Mouse (Mus musculus) forelimb bud, embryonic 11.5 days (tissue): ENCODE data around the gene Maf.

ENCODE experiments used
- DNase-seq: peaks from one replicate; pipeline ENCODE4 v3.0.0-alpha.2; 2012; ENCODE audit warnings: low read depth, low spot score

Maf gene

DNA sequence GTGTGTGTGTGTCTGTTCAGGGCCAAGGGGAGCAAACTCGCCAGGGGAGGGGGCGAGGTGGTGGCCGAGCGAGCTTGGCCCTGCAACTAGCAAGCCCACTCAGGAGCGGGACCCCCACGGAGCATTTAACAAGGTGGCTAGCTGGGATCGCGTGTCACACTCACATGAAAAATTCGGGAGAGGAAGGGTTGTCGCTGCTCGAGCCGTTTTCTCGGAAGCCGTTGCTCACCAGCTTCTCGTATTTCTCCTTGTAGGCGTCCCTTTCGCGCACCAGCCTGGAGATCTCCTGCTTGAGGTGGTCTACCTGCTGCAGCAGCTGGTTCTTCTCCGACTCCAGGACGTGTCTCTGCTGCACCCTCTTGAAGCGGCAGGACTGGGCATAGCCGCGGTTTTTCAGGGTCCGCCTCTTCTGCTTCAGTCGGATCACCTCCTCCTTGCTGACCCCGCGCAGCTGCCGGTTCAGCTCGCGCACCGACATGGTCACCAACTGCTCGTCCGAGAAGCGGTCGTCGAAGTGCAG, 1.9 kb downstream of the Maf start:
- peak; percentile 65 for DNase-seq

DNA sequence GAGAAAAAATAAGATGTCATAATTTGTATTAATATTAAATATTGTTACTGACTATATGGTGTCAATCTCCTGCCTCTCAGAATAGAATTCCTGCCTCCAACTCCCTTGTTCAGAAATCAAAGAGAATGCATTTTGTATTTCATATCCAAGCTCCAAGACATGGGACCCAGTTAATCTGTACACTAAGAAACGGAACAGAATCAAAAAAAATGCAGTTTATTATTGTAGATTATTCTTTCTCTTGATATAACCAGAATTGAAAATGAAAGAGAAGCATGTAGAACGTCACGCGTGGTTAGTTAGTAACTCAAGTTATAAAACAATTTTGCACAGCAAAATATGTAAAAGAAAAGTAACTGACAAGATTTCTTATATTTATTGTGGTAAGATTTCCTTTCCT, 4.5 kb downstream of the Maf start:
- no peak for DNase-seq

DNA sequence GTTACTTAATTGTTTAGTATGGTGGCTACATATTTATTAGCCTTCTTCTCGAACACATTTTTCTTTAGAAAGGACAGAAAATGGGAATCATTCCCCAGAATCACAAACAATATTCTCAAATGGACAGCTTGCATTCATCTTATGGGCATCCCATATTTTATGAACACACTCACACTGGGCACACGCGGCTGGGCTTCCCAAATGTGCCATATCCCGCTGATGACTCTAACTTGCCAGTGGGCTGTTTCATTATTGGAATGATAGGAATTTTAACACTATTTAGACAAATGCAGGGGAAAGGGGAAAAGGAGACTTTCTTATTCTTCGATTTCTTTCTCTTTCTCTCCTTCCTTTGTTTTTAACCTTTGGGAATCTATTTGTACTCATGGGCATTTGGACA, 6.6 kb downstream of the Maf start:
- DNase-seq: no peak

GRCm38 (mm10) chr8:115699151-115699550, 8.4 kb downstream of the Maf start:
- DNase-seq: no peak

GRCm38 (mm10) chr8:115697410-115697809, 10.2 kb downstream of the Maf start:
- DNase-seq: no peak

DNA sequence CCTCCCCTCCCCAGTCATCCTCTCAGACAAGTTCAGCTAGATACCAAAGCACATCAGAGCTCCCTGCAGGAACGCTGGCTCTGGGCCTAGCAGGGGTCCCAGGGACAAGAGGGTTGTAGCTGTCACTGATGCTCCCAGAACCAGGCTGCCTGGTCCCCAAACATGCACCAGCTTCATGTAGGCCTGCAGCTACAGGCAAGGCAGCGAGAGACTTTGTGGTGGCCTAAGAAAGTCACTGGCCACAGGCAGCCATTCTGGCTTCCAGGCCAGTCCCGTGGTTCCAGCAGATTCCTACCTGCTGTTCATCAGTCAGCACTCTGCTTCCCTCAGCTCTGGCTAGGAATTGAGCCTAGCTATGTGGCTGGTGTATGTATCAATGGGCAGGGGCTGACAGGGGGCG, 10.9 kb downstream of the Maf start:
- no peak for DNase-seq

GRCm38 (mm10) chr8:115687349-115687748, 20.2 kb downstream of the Maf start:
- DNase-seq: no peak

DNA sequence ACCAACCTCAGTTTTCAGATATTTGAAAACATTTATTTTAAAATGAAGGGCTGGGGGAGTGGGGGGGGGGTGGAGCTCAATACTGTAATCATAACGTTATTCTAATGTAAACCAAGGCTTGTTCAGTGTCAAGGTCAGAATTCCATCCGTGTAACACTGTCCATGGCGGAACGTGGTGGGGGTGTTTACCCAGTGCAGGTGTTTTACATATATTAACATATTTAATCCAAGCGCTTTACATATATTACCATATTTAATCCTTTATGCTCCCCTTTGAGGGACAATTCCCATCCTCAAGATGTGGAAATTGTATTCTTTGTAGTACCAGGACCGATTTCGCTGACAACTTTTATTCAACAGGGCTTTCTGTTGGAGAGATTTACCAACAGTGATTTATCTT, 24.3 kb downstream of the Maf start:
- DNase-seq: no peak

- DNase-seq: no peak
Measured at GRCm38 (mm10) chr8:115679539-115679938, 28.1 kb downstream of the Maf start.

DNA sequence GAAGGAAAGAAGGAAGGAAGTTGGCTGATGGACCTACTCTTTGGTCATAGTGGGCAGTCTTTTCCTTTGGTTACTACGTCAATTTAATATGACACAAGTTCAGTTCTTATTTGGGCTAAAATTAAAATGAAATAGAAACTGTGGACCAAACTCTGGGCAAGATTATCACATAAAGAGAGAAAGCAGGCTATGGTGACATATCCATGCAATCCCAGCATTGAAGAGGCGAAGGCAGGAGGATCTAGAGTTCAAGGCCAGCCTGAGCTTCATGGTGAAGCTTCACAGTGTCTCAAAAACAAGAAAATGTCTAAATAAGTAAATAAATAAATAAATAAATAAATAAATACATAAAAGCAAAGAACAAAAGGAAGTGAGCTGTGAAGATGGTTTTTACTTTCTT, 42.7 kb downstream of the Maf start:
- DNase-seq: no peak

DNA sequence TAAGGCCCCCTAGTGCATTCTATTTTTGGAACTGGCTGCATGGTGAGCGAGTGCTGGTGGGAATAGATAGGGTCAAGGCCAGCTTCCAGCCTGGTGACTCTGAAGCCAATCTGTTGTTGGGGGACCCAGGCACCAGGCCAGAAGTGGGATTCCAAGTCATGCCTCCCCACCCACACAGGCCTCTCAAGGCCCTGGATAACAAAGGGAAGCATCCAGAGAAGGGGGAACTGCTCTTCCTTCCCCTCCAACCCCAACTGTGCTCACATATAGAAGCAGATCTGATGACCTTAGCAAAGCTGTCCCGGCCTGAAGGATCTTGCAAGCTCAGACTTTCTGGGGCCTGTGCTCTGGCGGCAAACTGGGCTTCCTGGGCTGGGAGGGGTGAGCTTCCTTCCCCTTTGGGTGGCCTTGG, 57.5 kb downstream of the Maf start:
- DNase-seq: no peak

DNA sequence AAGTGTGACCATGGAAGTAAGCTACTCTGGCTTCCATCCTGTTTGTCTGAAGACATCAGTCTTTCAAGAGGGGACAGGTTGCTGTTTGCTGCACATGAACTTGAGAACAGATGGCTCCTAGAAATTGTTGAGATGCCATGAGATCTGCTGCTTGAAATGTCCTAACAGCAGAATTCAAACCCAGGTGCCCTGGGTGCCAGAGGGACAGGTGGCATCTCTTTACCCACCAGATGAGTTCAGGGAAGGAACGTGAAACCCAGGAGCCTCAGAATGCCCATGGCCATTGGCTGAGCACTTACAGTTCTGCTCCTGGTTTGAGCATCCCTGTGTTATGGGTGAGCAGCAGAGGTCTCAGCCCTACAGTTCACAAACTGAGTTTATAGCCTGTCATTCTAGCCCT, 62.5 kb downstream of the Maf start:
- no peak for DNase-seq

- DNase-seq: no peak
Measured at GRCm38 (mm10) chr8:115641936-115642335, 65.7 kb downstream of the Maf start.

GRCm38 (mm10) chr8:115639951-115640350, 67.6 kb downstream of the Maf start:
- DNase-seq: no peak

GRCm38 (mm10) chr8:115636751-115637150, 70.8 kb downstream of the Maf start:
- no peak for DNase-seq
